Mouse (Mus musculus) MEL (cell line): Measurements from ENCODE around the gene Ddhd1. TPM values are rescaled to one million over a fixed set of nuclear protein-coding genes. Genes with fewer than 3 reads are reported as not detected.

ENCODE experiments used
- DNase-seq: peaks from one replicate; pipeline ENCODE4 v3.0.0; 2011; ENCODE audit warnings: low read depth, low spot score
- H3K27ac ChIP-seq: 2 replicates; pipeline ENCODE4 v1.5.1; 2012; ENCODE audit warnings: low read depth, mild to moderate bottlenecking, control low read depth, low read length, moderate library complexity; ENCODE audit not compliant: control insufficient read depth
- H3K27me3 ChIP-seq, 2 experiments: fragments of 150-350 bp in 1 of 2; sonication (generic) in 1 of 2; 2 replicates each; pipeline ENCODE4 v1.6.1; 2012; ENCODE audit warnings: low read length in 2 of 2, mild to moderate bottlenecking in 2 of 2, improper control_type of control experiment in 1 of 2, moderate library complexity in 1 of 2; ENCODE audit not compliant: insufficient read depth in 2 of 2, control insufficient read depth in 1 of 2
- H3K36me3 ChIP-seq, 2 experiments: 2 replicates each; pipeline ENCODE4 v1.6.1; 2012 to 2014; ENCODE audit warnings: low read length in 2 of 2, improper control_type of control experiment in 1 of 2, inconsistent platforms in 1 of 2, mild to moderate bottlenecking in 1 of 2; ENCODE audit not compliant: insufficient read depth in 2 of 2, control insufficient read depth in 1 of 2
- H3K4me1 ChIP-seq, 2 experiments: fragments of 150-350 bp in 1 of 2; sonication (generic) in 1 of 2; 2 replicates each; pipeline ENCODE4 v1.6.1; 2012; ENCODE audit warnings: low read length in 2 of 2, improper control_type of control experiment in 1 of 2, mild to moderate bottlenecking in 1 of 2; ENCODE audit not compliant: insufficient read depth in 2 of 2, control insufficient read depth in 1 of 2
- H3K4me3 ChIP-seq, 2 experiments: fragments of 150-350 bp in 1 of 2; sonication (generic) in 1 of 2; 2 replicates each; pipeline ENCODE4 v1.5.1; 2012; ENCODE audit warnings: low read depth in 2 of 2, low read length in 2 of 2, mild to moderate bottlenecking in 2 of 2, moderate library complexity in 2 of 2, control low read depth in 1 of 2, improper control_type of control experiment in 1 of 2; ENCODE audit not compliant: control insufficient read depth in 1 of 2, insufficient read depth in 1 of 2
- H3K79me2 ChIP-seq: 2 replicates; pipeline ENCODE4 v1.6.1; 2012; ENCODE audit warnings: mild to moderate bottlenecking, low read length, moderate library complexity; ENCODE audit not compliant: control insufficient read depth, poor library complexity, insufficient read depth
- H3K9ac ChIP-seq: 2 replicates; pipeline ENCODE4 v1.6.1; 2012; ENCODE audit warnings: low read depth, mild to moderate bottlenecking, control low read depth, low read length, moderate library complexity; ENCODE audit not compliant: control insufficient read depth, poor library complexity, severe bottlenecking
- H3K9me3 ChIP-seq: fragments of 150-350 bp; sonication (generic); replicated peaks from 2 replicates; pipeline ENCODE4 v1.6.1; 2012; ENCODE audit warnings: mild to moderate bottlenecking, low read length, improper control_type of control experiment, moderate library complexity; ENCODE audit not compliant: insufficient read depth
- E2F4 ChIP-seq: IDR thresholded peaks from 2 replicates; pipeline ENCODE4 v1.6.1; 2011; ENCODE audit warnings: low read depth, low read length, improper control_type of control experiment, borderline replicate concordance
- ELF1 ChIP-seq: IDR thresholded peaks from 2 replicates; pipeline ENCODE4 v1.6.1; 2014; ENCODE audit warnings: low read depth, mild to moderate bottlenecking, inconsistent platforms, low read length, improper control_type of control experiment, moderate library complexity
- EP300 ChIP-seq, 2 experiments: IDR thresholded peaks; 2 replicates each; pipeline ENCODE4 v1.6.1; 2011; ENCODE audit warnings: improper control_type of control experiment in 2 of 2, low read length in 2 of 2, low read depth in 1 of 2, mild to moderate bottlenecking in 1 of 2
- ETS1 ChIP-seq: IDR thresholded peaks from 2 replicates; pipeline ENCODE4 v1.6.1; 2012; ENCODE audit warnings: low read depth, mild to moderate bottlenecking, inconsistent platforms, low read length, improper control_type of control experiment, moderate library complexity
- GATA1 ChIP-seq: IDR thresholded peaks from 2 replicates; pipeline ENCODE4 v1.6.1; 2011; ENCODE audit warnings: low read depth, low read length, improper control_type of control experiment
- JUND ChIP-seq: IDR thresholded peaks from 2 replicates; pipeline ENCODE4 v1.6.1; 2011; ENCODE audit warnings: low read depth, mild to moderate bottlenecking, improper control_type of control experiment, low read length
- KAT2A ChIP-seq: conservative IDR thresholded peaks from 2 replicates; pipeline ENCODE4 v1.6.1; 2012; ENCODE audit warnings: low read depth, low read length, improper control_type of control experiment, inconsistent platforms
- MEF2A ChIP-seq: IDR thresholded peaks from 2 replicates; pipeline ENCODE4 v1.6.1; 2014; ENCODE audit warnings: low read depth, mild to moderate bottlenecking, inconsistent platforms, low read length, improper control_type of control experiment; ENCODE audit not compliant: poor library complexity, insufficient replicate concordance, severe bottlenecking; ENCODE audit errors: extremely low read depth
- MXI1 ChIP-seq: IDR thresholded peaks from 2 replicates; pipeline ENCODE4 v1.6.1; 2011; ENCODE audit warnings: mild to moderate bottlenecking, low read depth, low read length, improper control_type of control experiment
- MYC ChIP-seq: IDR thresholded peaks from 2 replicates; pipeline ENCODE4 v1.6.1; 2011; ENCODE audit warnings: low read depth, mild to moderate bottlenecking, low read length, improper control_type of control experiment, moderate library complexity
- NELFE ChIP-seq: IDR thresholded peaks from 2 replicates; pipeline ENCODE4 v1.6.1; 2011; ENCODE audit warnings: low read depth, low read length, improper control_type of control experiment
- POLR2A ChIP-seq, 2 experiments: IDR thresholded peaks; 2 replicates each; pipeline ENCODE4 v1.6.1; 2011 to 2012; ENCODE audit warnings: low read length in 2 of 2, mild to moderate bottlenecking in 2 of 2, control low read depth in 1 of 2, improper control_type of control experiment in 1 of 2, low read depth in 1 of 2, moderate library complexity in 1 of 2; ENCODE audit not compliant: control insufficient read depth in 1 of 2, insufficient read depth in 1 of 2, poor library complexity in 1 of 2
- RAD21 ChIP-seq: IDR thresholded peaks from 2 replicates; pipeline ENCODE4 v1.6.1; 2011; ENCODE audit warnings: mild to moderate bottlenecking, low read depth, low read length, improper control_type of control experiment
- RCOR1 ChIP-seq: IDR thresholded peaks from 2 replicates; pipeline ENCODE4 v1.6.1; 2012; ENCODE audit warnings: low read depth, mild to moderate bottlenecking, inconsistent platforms, low read length, improper control_type of control experiment
- SIN3A ChIP-seq: IDR thresholded peaks from 2 replicates; pipeline ENCODE4 v1.6.1; 2012; ENCODE audit warnings: low read length, improper control_type of control experiment, inconsistent platforms
- TAL1 ChIP-seq: IDR thresholded peaks from 2 replicates; pipeline ENCODE4 v1.6.1; 2012; ENCODE audit warnings: mild to moderate bottlenecking, inconsistent platforms, low read length, moderate library complexity, mixed read lengths
- TBP ChIP-seq: IDR thresholded peaks from 2 replicates; pipeline ENCODE4 v1.8.0; 2011; ENCODE audit warnings: low read depth, low read length, improper control_type of control experiment
- TCF12 ChIP-seq: IDR thresholded peaks from 2 replicates; pipeline ENCODE4 v1.6.1; 2014; ENCODE audit warnings: low read depth, mild to moderate bottlenecking, inconsistent platforms, low read length, improper control_type of control experiment, moderate library complexity
- UBTF ChIP-seq: IDR thresholded peaks from 2 replicates; pipeline ENCODE4 v1.6.1; 2012; ENCODE audit warnings: low read depth, mild to moderate bottlenecking, inconsistent platforms, low read length, improper control_type of control experiment, moderate library complexity, borderline replicate concordance; ENCODE audit not compliant: insufficient read depth
- ZC3H11A ChIP-seq: IDR thresholded peaks from 2 replicates; pipeline ENCODE4 v1.6.1; 2012; ENCODE audit warnings: low read depth, mild to moderate bottlenecking, inconsistent platforms, low read length, improper control_type of control experiment
- ZKSCAN1 ChIP-seq: IDR thresholded peaks from 2 replicates; pipeline ENCODE4 v1.6.1; 2012; ENCODE audit warnings: low read depth, mild to moderate bottlenecking, inconsistent platforms, low read length, improper control_type of control experiment, moderate library complexity
- ZMIZ1 ChIP-seq: IDR thresholded peaks from 2 replicates; pipeline ENCODE4 v1.6.1; 2012; ENCODE audit warnings: low read depth, mild to moderate bottlenecking, inconsistent platforms, low read length, improper control_type of control experiment, moderate library complexity
- polyA plus RNA-seq, 2 experiments: library from polyadenylated mRNA; stranded (reverse) in 1 of 2; unstranded in 1 of 2; fragments of >175 nt in 1 of 2; fragments of >200 nt in 1 of 2; gene quantifications; 2 replicates each; pipeline versions ENCODE4 v1.2.1 to v1.2.4; 2012; ENCODE audit warnings: low replicate concordance in 2 of 2, low read depth in 1 of 2; ENCODE audit not compliant: insufficient read length in 2 of 2, insufficient read depth in 1 of 2, missing spikeins in 1 of 2
- total RNA-seq: library from RNA; depleted of rRNA; stranded (reverse); fragments of 300-350 nt; gene quantifications from 2 replicates; pipeline ENCODE4 v1.2.3, GENCODE M21; 2012

The Ddhd1 gene
- total and polyA plus RNA-seq, 3 experiments, result 9.0 to 14.3 TPM; not detected in 1

GRCm38 (mm10) chr14:45696098-45696497, 38.2 kb upstream of the Ddhd1 start:
- TF ChIP-seq JUND, result no peak
- TF ChIP-seq ETS1, result no peak
- TF ChIP-seq NELFE, result no peak
- TF ChIP-seq ZKSCAN1, result no peak
- no peak for TF ChIP-seq MEF2A
- no peak for TF ChIP-seq UBTF
- TF ChIP-seq GATA1, result no peak
- TF ChIP-seq RAD21, result no peak
- TF ChIP-seq MYC, result no peak
- TF ChIP-seq EP300 (IDR thresholded peaks at IDR 0.05; ENCODE audit: low read depth in 1 of 2, low read length in 2 of 2), result no peak
- no peak for TF ChIP-seq POLR2A (IDR thresholded peaks at IDR 0.05; ENCODE audit: control insufficient read depth in 1 of 2, insufficient read depth in 1 of 2, low read depth in 1 of 2, low read length in 2 of 2, poor library complexity in 1 of 2)
- TF ChIP-seq TCF12, result no peak
- TF ChIP-seq TBP, result no peak
- no peak for TF ChIP-seq MXI1
- TF ChIP-seq KAT2A, result no peak
- no peak for TF ChIP-seq E2F4
- no peak for TF ChIP-seq ELF1
- no peak for TF ChIP-seq ZMIZ1
- no peak for TF ChIP-seq SIN3A
- TF ChIP-seq, all 39 proteins: peak for 0
- Histone ChIP-seq H3K79me2 (no peaks in the 10 kb centered on the region), H3K36me3 (no peaks in the 10 kb centered on the region), H3K27ac (no peak overlapping the region), H3K4me3 (no peak overlapping the region), H3K9ac (no peak overlapping the region), H3K9me3 (no peaks in the 10 kb centered on the region), H3K27me3 (no peaks in the 10 kb centered on the region), H3K4me1 (no peaks in the 10 kb centered on the region)
- no peak for DNase-seq

GRCm38 (mm10) chr14:45693891-45694290, 35.9 kb upstream of the Ddhd1 start:
- no peak for TF ChIP-seq RAD21
- no peak for TF ChIP-seq TAL1
- no peak for TF ChIP-seq ZC3H11A
- TF ChIP-seq RCOR1, result no peak
- no peaks in the 10 kb centered on the region for H3K9me3 ChIP-seq
- H3K4me3 ChIP-seq, result no peak overlapping the region
- no peaks in the 10 kb centered on the region for H3K79me2 ChIP-seq
- H3K27me3 ChIP-seq, result no peaks in the 10 kb centered on the region
- no peak overlapping the region for H3K27ac ChIP-seq
- no peaks in the 10 kb centered on the region for H3K36me3 ChIP-seq
- DNase-seq, result no peak
- no peak overlapping the region for H3K9ac ChIP-seq
- no peaks in the 10 kb centered on the region for H3K4me1 ChIP-seq
